Mouse (Mus musculus) bone marrow, adult 2 months (tissue): ENCODE data around the gene Edf1. TPM values are rescaled to one million over a fixed set of nuclear protein-coding genes. Genes with fewer than 3 reads are reported as not detected.
"Not testable (repeated sequence)": the region's sequence is repeated elsewhere in the genome, so short reads cannot be mapped to it uniquely, and the experiment has no call there.

Source experiments
- H3K27ac ChIP-seq: fragments of 200-500 bp; 2 replicates; pipeline ENCODE4 v1.5.1; 2012; ENCODE audit warnings: low read depth, mild to moderate bottlenecking, control low read depth, inconsistent platforms, low read length; ENCODE audit not compliant: control insufficient read depth, poor library complexity, insufficient read depth
- H3K4me1 ChIP-seq: fragments of 200-500 bp; 2 replicates; pipeline ENCODE4 v1.6.1; 2011; ENCODE audit warnings: low read length; ENCODE audit not compliant: control insufficient read depth, insufficient read depth
- H3K4me3 ChIP-seq: fragments of 200-500 bp; replicated peaks from 2 replicates; pipeline ENCODE3; 2011; ENCODE audit warnings: mild to moderate bottlenecking, low read depth, low read length, control low read depth; ENCODE audit not compliant: control insufficient read depth
- CTCF ChIP-seq: fragments of 200-500 bp; IDR thresholded peaks from 2 replicates; pipeline ENCODE4 v1.5.1; 2011; ENCODE audit warnings: low read length, control low read depth; ENCODE audit not compliant: control insufficient read depth, insufficient read depth
- POLR2A ChIP-seq: fragments of 200-500 bp; IDR thresholded peaks from 2 replicates; pipeline ENCODE4 v1.6.1; 2011; ENCODE audit warnings: low read depth, mild to moderate bottlenecking, control low read depth, low read length, borderline replicate concordance; ENCODE audit not compliant: control insufficient read depth
- WGBS: fragments of 180-500 bp; shearing (Covaris S2); methylation state at CpG from one replicate; pipeline ENCODE4 v1.1.7; 2018; 5-methylcytosine and 5-hydroxymethylcytosine counted together
- polyA plus RNA-seq: library from polyadenylated mRNA; stranded (reverse); fragments of >200 nt; gene quantifications from 2 replicates; pipeline ENCODE4 v1.2.4, GENCODE M21; 2011; ENCODE audit warnings: low replicate concordance; ENCODE audit not compliant: missing spikeins, insufficient read depth, insufficient read length

Edf1 gene
- polyA plus RNA-seq, 1 experiment = 73.8 TPM

DNA sequence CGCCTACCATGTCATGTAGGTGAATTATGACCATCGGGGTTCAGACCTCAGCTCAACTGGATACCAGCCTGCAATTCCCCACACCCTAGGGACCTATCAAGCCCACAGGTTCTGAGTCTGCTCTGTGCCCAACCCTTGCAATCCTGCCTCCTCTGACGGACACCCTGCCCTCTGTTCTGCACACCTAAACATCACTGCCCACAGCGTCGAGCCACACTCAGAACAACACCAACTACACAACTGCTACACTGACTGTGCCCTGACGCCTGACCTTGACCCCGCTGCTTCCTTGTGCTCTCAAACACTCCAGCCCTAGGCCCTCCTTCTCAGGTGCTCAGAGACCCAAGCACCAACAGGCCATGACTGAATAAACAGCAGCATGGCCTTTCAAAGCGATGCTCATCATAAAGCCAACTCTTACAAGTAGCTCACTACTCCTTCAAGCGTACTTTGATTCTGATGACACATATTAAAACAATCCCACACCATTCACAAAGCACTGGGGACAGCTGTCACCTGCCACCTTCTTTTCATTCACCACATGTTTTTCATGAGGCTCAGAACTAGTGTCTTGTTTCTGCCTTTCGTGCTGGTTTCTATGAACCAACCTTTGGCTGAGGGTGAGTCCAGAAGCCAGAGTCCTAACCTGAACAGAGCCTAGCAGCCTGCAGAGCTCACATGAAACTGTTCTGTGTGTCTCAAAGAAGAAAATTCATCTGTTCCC, 15.8 kb upstream of the Edf1 start:
- no peak overlapping the region for H3K4me3 ChIP-seq
- no peak for TF ChIP-seq POLR2A
- no peak for TF ChIP-seq CTCF
- peaks cover 2% of the 10 kb centered on the region; the same call in 1 of the 2 replicates for H3K4me1 ChIP-seq
- WGBS = 88% methylated on average over 10 of the region's 10 CpGs
- no peak overlapping the region for H3K27ac ChIP-seq

DNA sequence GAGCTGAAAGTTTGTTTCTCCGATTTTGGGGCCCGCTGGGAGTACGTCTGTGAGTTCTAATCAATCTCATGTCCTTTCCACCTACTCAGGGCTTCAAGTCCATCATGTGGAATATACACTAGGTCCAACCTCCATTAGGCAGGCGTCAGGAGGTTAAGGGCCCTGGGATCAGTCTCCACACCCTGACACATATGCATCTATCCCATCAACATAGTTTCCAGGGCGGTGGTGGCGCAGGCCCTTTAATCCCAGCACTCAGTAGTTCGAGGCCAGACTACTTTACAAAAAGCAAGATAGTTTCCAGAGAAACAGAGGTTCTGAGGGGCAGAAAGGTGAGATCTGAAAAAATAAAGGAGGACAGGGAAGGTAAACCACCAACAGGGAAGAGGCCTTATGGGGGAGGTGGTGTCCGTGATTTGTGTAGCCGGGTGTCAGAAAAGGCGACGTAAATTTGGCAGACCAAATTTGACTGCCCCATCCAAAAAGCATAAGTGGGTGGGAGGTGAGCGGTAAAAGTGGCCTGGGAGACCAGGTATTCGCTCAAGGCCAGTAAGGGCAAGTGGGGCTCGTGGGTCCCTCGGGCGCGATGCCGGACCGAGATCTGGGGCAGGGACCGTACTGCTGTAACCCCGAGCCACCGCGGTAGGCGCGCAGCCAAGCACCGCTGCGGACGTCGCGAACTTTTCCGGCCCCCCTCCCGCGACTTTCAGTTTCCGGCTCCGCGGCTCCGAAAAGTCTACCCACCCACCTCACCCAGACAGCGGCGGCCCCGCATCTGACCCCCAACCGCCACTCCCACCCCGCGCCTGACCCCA, 11.4 kb upstream of the Edf1 start:
- 3% methylated on average over 43 of the region's 43 CpGs for WGBS
- peaks cover 2% of the 10 kb centered on the region; the same call in 1 of the 2 replicates for H3K4me1 ChIP-seq
- TF ChIP-seq CTCF (no peak), POLR2A (no peak)

DNA sequence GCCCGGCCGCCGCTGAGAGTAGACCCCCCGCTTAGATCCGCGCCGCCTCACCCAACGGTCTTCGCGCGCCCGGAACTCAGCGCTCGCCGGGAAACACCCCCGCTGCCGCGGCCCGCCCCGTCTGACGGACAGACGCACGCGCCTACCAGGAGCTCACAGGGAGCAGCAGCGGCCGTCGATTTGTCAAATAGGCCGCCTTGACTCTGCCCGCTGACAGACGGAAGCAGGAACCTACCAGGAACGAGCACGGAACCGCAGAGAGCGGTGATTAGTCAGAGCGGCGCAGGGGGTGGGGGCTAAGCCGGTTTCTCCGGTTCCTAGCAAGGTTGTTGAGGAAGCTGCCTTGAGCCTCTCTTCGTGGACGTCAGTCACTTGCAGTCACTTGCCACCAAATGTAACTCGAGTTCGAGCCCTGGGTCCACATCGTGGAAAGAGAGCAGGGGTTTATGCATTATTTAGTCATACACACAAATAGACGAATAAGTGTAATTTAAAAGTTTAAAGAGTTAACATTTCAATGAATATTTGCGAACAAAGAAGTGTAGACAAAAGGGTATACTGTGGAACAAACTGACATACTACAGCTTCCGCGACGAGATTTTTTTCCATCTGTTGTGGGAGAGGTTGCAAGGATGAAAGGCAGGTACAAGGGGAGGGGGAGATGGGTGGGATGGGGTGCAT, 10.7 kb upstream of the Edf1 start, which contains the start of gene Traf2:
Gene Traf2 (minus strand): TSS at position 130 of the 681 bp plus-strand sequence.
- WGBS = 3% methylated on average over 48 of the region's 48 CpGs
- H3K4me3 ChIP-seq = peak within 1 kb of the TSS; percentile 79
- TF ChIP-seq CTCF (no peak), POLR2A (peak; percentile 71; the same call in 1 of the 2 replicates)
- peak within 1 kb of the TSS; percentile 70 for H3K27ac ChIP-seq
- peaks cover 2% of the 10 kb centered on the region; the same call in 1 of the 2 replicates for H3K4me1 ChIP-seq

More for the DNA sequence above, 11.4 kb upstream of the Edf1 start:
- Histone ChIP-seq H3K4me3 (peak overlapping the region; percentile 79), H3K27ac (peak overlapping the region; percentile 70)

DNA sequence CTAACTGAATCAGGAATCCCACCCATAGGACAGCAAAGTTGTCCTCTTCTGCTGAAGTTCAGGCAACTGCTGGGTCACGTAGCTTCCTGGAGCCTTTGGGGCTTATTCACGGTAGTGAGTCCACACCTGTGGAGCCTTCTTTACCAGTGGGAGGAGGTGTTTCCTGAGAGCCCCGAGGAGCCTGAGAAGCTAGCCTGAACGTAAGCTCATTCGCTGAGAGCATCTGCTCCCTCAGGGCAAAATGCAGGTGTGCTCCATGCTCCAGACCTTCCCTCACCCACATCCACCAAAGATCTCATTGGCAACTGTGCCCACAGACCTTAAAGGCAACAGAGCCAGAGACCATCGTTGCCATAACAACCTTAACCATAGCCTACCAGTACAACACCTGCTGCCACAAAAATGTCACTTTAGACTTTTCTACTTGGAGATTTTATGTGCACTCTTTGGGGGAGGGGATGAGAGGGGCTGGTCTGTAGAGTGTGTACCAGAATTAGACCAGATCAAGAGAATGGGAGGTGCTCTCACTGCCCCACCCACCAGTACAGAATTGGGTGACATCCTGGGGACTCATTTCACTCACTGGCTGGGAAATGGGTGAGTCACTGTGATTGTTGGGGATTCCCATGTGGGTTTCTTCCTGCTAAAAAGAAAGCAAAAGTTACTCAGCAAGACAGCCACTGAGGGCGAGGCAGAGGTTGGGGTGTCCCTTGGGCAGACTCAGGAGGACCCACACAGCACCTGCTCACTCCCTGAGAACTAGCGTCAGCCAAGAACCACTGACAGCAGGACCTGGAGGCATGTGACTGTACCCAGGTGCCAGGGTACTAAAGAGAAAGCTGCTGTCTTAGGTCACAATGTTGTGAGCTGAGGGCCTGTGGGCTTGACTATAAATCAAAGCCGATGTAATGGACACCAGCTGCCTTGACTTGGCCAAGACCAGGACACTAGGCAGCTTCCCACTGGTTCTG, 8.3 kb upstream of the Edf1 start:
- H3K4me1 ChIP-seq = peaks cover 2% of the 10 kb centered on the region; the same call in 1 of the 2 replicates
- H3K27ac ChIP-seq = no peak overlapping the region
- H3K4me3 ChIP-seq = no peak overlapping the region
- WGBS = 62% methylated on average over 9 of the region's 9 CpGs
- TF ChIP-seq CTCF (no peak), POLR2A (no peak)

DNA sequence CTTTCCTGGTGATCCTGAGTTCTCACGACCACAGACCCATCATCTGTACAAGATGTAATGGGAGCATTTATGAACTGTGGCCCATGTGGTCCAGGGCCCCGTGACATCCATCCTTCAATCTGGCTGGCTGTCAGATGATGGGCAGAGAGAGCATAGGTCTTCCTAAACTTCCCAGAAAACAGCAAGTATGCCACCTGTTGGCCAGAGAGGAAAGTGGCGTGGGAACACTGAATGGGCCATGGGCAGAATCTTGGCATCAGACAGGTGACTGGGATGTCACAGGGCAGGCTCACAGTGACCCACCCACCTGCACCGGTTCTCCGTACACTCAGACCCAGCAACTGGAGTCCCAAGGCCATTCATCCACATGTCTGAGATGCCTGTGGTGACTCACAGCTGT, 6.5 kb upstream of the Edf1 start:
- H3K4me1 ChIP-seq = no peaks in the 10 kb centered on the region; the same call in 1 of the 2 replicates
- TF ChIP-seq CTCF (peak; percentile 64), POLR2A (no peak)
- 41% methylated on average over 5 of the region's 5 CpGs for WGBS

DNA sequence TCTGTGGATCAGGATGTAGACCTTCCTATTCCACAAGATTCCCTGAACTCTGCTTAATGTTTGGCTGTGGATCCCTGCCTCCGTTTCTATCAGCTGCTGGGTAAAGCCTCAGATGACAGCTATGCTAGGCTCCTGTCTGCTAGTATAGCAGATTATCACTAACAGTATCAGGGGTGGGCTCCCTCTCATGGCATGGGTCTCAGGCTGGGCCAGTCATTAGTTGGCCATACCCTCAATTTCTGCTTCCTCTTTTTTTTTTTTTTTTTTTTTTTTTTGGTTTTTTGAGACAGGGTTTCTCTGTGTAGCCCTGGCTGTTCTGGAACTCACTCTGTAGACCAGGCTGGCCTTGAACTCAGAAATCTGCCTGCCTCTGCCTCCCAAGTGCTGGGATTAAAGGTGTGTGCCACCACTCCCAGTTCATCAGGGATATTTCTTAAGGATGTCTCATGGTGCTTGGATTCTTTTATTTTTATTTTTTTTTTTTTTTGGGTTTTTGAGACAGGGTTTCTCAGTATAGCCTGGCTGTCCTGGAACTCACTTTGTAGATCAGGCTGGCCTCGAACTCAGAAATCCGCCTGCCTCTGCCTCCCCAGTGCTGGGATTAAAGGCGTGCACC, 4.4 kb upstream of the Edf1 start:
- 77% methylated on average over 4 of the region's 4 CpGs for WGBS
- H3K27ac ChIP-seq, H3K4me3 ChIP-seq, H3K4me1 ChIP-seq: not testable (repeated sequence)

More for the DNA sequence above, 6.5 kb upstream of the Edf1 start:
- no peak overlapping the region for H3K4me3 ChIP-seq
- H3K27ac ChIP-seq = no peak overlapping the region

DNA sequence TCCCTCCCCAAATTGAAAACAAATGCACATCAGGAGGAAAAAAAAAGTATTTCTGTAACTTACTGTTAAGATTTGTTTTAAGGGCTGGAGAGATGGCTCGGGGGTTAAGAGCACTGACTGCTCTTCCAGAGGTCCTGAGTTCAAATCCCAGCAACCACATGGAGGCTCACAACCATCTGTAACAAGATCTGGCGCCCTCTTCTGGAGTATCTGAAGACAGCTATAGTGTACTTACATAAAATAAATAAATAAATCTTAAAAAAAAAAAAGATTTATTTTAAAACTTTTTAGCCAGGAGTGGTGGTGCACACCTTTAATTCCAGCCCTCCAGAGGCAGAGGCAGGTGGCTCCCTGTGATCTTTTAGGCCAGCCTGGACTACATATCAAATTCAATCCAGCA, 2.2 kb upstream of the Edf1 start:
- not testable (repeated sequence) for H3K4me3 ChIP-seq, H3K27ac ChIP-seq, H3K4me1 ChIP-seq
- WGBS = 45% methylated on average over 2 of the region's 2 CpGs
